Mouse (Mus musculus) E14TG2a.4 (cell line): ENCODE results near the gene Zfp276.

ENCODE experiments used
- H3K27me3 ChIP-seq: 2 replicates; pipeline ENCODE4 v1.6.1; 2014; ENCODE audit warnings: low read length, control low read depth; ENCODE audit not compliant: insufficient read depth
- H3K36me3 ChIP-seq: 2 replicates; pipeline ENCODE4 v1.6.1; 2014; ENCODE audit warnings: low read length, control low read depth; ENCODE audit not compliant: insufficient read depth
- H3K4me1 ChIP-seq: replicated peaks from 2 replicates; pipeline ENCODE4 v1.6.1; 2014; ENCODE audit warnings: low read depth, low read length, control low read depth
- H3K4me3 ChIP-seq: replicated peaks from 2 replicates; pipeline ENCODE4 v1.5.1; 2014; ENCODE audit warnings: mild to moderate bottlenecking, low read length
- H3K9me3 ChIP-seq: 2 replicates; pipeline ENCODE4 v1.6.1; 2014; ENCODE audit warnings: low read length, control low read depth
- CTCF ChIP-seq: conservative IDR thresholded peaks from 2 replicates; pipeline ENCODE4 v1.5.1; 2014; ENCODE audit warnings: low read length
- NANOG ChIP-seq: IDR thresholded peaks from 2 replicates; pipeline ENCODE4 v1.6.1; 2014; ENCODE audit warnings: borderline replicate concordance, low read length, mixed read lengths
- POU5F1 ChIP-seq: IDR thresholded peaks from 2 replicates; pipeline ENCODE4 v1.6.1; 2014; ENCODE audit warnings: low read length, borderline replicate concordance

The Zfp276 gene

GRCm38 (mm10) chr8:123254099-123254885, at the start of gene Zfp276, which contains the start of gene Vps9d1:
Gene Zfp276, plus strand, starts transcription at chr8:123254195.
Gene Vps9d1, minus strand, starts transcription at chr8:123254348.
- H3K36me3 ChIP-seq: peaks cover 65% of the 10 kb centered on the region
- peaks cover 16% of the 10 kb centered on the region for H3K27me3 ChIP-seq
- peak within 1 kb of the TSS; percentile 97 for H3K4me3 ChIP-seq
- peaks cover 25% of the 10 kb centered on the region for H3K4me1 ChIP-seq
- no peak for TF ChIP-seq POU5F1
- TF ChIP-seq NANOG: no peak
- TF ChIP-seq CTCF: no peak
- no peaks in the 10 kb centered on the region for H3K9me3 ChIP-seq

- TF ChIP-seq POU5F1: no peak
- TF ChIP-seq NANOG: no peak
- TF ChIP-seq CTCF: no peak
- Histone ChIP-seq H3K4me3 (peak overlapping the region; percentile 99), H3K4me1 (peaks cover 31% of the 10 kb centered on the region), H3K9me3 (no peaks in the 10 kb centered on the region), H3K36me3 (peaks cover 44% of the 10 kb centered on the region), H3K27me3 (peaks cover 13% of the 10 kb centered on the region)
Observed at GRCm38 (mm10) chr8:123211876-123212275, 42.1 kb upstream of the Zfp276 start.

- Histone ChIP-seq H3K4me3 (peak within 1 kb of the TSS; percentile 99), H3K4me1 (peaks cover 30% of the 10 kb centered on the region), H3K36me3 (peaks cover 37% of the 10 kb centered on the region), H3K9me3 (no peaks in the 10 kb centered on the region), H3K27me3 (peaks cover 13% of the 10 kb centered on the region)
- TF ChIP-seq POU5F1 (no peak), NANOG (no peak), CTCF (no peak)
Observed at GRCm38 (mm10) chr8:123212321-123213117, 41.5 kb upstream of the Zfp276 start, which contains the start of the genes Chmp1a and Spata33. Gene Chmp1a, minus strand, starts transcription at chr8:123212763. Gene Spata33, plus strand, starts transcription at chr8:123212832.

DNA sequence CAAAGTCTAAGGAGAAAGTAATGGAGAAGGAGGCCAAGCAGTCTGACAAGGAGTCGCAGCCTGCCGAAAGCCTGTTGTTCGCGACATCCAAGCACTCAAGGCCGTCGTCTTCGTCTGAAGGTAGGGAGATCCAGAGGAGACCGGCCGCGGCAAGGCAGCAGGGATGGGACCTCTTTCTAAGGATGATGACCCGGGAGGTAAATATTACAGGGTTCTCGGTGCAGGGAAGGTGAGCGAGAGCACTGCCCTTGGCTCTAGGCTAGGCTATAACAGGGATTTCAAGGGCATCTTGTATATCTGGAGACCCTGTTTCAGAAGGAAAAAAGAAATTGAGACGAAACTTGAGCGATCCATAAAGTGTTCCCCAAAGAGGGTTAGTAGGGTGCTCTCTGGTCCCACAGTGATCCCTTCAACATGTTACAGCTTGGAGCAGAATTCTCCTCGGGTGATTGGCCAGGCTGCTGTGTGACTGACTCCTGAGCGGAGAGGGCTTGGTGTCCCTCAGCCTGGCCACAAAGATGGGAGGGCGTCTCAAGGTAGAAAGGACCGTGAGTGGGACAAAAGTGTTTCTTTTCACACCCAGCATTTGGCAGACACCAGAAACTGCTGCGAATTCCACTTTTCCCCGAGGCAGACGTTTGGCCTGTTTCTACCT, 40.8 kb upstream of the Zfp276 start:
- Histone ChIP-seq H3K36me3 (peaks cover 30% of the 10 kb centered on the region), H3K4me1 (peaks cover 30% of the 10 kb centered on the region), H3K4me3 (peak overlapping the region; percentile 99), H3K9me3 (no peaks in the 10 kb centered on the region), H3K27me3 (peaks cover 13% of the 10 kb centered on the region)
- TF ChIP-seq CTCF (no peak), NANOG (no peak), POU5F1 (no peak)

DNA sequence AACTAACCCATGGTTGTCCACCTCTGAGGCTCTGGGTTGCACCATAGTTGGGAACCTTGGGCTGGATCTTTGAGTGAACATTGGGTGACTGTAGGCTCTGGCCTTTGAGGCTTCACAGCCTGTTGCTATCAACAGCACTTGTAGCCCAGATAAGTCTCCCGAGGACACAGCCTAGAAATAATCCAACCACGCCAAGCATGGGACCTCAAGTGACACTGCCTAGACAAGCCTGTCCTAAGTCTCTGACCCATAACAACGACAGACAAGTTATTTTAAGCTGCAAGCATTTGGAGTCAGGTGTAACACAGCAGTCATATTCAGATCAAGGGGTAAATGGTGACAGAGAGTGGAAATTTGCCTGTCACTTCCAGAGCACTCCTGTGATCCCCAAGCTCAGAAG, 38.6 kb upstream of the Zfp276 start:
- H3K36me3 ChIP-seq: peaks cover 8% of the 10 kb centered on the region
- TF ChIP-seq NANOG (no peak), POU5F1 (no peak), CTCF (no peak)
- peaks cover 13% of the 10 kb centered on the region for H3K27me3 ChIP-seq
- H3K9me3 ChIP-seq: no peaks in the 10 kb centered on the region
- H3K4me1 ChIP-seq: peaks cover 30% of the 10 kb centered on the region
- H3K4me3 ChIP-seq: no peak overlapping the region

DNA sequence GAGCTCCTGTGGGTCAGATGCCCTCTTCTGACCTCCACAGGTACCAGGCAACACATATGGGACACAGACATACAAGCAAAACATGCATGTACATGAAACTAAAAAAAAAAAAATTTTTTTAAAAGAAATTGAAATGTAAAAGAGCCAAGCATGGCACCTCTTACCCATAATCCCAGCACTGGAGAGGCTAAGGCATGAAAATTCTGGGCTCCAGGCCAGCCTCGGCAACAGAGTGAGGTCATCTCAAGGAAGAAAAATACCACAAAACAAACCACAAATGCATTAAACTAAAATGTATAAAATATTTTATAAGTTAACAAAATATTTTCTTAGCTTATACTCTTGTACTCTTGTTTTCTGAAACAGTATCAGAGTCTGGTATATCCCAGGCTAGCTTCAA, 33.1 kb upstream of the Zfp276 start:
- TF ChIP-seq CTCF (no peak), POU5F1 (no peak), NANOG (no peak)
- no peaks in the 10 kb centered on the region for H3K27me3 ChIP-seq
- peaks cover 28% of the 10 kb centered on the region for H3K4me1 ChIP-seq
- no peak overlapping the region for H3K4me3 ChIP-seq
- H3K9me3 ChIP-seq: no peaks in the 10 kb centered on the region
- 0 out of 2 replicates have a peak, but pooled peaks cover 2% of the 10 kb centered on the region for H3K36me3 ChIP-seq

DNA sequence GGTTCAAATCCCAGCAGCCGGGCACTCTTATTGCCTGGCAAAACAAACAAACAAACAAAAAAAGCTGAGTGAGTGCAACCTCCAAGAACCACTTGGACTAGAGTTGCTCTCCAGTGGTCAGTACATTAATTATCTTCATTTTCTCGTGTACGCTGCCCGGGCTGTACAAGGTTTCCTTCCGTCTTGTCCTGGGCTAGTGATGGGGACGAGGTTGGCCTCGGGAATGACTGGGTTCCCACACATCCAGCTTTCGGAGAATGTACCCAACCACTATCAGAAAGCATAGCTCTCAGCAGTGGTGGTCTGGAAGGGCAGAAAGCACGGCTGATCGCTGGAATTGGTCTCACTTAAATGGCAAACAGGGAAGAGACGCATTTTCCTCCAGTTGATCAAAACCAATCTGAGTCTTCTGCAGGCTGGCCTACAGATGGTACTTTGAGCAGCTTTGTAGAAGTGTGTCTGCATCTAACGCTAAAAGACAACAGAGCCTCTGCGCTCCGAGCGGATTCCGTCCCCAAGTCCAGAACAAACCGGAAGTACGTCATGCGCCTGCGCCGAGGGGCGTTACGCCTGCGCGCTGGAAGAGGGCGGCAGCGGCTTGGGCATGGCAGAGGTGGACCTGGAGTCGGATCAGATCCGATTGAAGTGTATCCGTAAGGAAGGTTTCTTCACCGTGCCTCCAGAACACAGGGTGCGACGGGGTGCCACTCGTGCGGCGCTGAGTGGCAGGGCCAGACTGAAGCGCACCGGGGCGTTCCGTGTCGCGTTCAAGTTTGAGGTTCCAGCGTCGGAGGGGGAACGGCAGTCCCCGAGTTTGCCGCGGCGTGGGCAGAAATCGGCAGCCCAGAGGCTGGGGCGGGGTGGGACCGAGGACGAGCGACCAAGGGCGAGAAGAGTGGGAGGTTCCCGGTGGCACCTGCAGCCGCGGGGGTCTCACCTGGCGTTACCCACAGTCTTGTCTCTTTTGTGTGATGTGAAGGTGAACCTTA, 29.4 kb upstream of the Zfp276 start, which contains the start of gene Cdk10:
TSS of gene Cdk10 (plus strand) at position 565 of the 989 bp plus-strand sequence.
- Histone ChIP-seq H3K4me3 (peak within 1 kb of the TSS; percentile 95), H3K27me3 (no peaks in the 10 kb centered on the region), H3K4me1 (peaks cover 26% of the 10 kb centered on the region), H3K9me3 (no peaks in the 10 kb centered on the region), H3K36me3 (peaks cover 38% of the 10 kb centered on the region)
- TF ChIP-seq POU5F1: no peak
- TF ChIP-seq CTCF: no peak
- TF ChIP-seq NANOG: no peak
